Mouse (Mus musculus): ENCODE data around the gene Mbd3.

The Mbd3 gene

DNA sequence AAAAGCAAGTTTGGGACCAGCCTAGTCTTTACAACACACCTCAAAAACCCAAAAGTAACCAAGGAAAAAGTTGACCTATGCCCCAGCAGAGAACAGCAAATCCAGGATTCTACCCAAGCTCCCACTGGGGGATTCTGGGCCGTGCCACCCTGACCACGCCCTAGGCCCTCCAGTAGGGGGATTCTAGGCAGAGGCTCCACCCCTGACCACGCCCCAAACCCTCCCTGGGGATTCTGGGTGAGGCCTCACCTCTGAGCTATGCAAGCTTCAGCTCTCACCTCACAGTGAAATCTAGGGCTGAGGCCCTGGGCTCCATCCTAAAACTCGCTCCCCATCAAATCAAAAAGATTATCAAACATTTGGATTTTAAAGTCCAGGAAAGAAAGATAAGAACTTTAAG is 24.2 kb upstream of the Mbd3 start:
- no peak for DNase-seq (ENCODE audit: low read depth)

DNA sequence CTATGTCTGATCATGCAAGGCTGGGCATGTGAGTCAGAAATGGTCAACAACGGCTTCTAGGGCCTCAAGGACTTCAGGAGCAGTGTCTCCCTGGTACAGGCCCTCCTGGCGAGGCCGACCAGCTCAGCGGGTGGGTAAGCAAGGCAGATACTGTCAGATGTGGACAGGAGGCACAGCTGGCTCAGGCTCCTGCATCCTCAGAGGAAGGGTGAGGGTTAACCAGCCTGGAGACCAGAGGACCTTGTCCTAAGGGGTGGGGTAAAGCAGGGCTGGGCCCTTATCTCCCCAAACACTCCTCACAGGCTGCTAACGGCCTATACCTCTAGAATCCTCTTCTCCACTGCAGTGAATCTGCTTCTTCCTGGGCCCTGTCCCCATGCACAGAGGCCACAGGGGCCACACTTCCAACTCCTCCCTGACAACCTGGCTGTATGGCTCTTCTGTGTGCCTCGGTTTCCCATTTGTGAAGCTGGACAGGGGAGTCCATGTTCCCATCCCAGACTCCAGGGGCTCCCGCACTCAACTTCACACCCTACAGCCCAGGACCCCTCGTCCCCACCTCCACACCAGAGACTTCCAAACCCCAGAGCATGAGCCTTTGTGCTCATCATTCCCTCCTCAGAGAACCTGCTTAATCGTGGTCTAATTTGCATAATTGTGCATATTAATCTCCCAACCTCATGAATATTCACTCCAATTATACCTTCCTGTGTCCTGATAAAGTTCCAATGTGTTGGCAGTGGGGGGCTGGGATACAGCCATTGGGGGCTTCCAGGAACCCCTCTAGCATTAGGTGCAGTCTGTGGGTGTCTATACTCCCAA is 22.5 kb upstream of the Mbd3 start:
- no peak for DNase-seq (ENCODE audit: low read depth)

GRCm38 (mm10) chr10:80421208-80421607 is 21.9 kb upstream of the Mbd3 start:
- DNase-seq (ENCODE audit: low read depth), result no peak

GRCm38 (mm10) chr10:80420729-80421128 is 21.4 kb upstream of the Mbd3 start:
- DNase-seq (ENCODE audit: low read depth), result no peak

GRCm38 (mm10) chr10:80419419-80419818 is 20.1 kb upstream of the Mbd3 start:
- no peak for DNase-seq (ENCODE audit: low read depth)

DNA sequence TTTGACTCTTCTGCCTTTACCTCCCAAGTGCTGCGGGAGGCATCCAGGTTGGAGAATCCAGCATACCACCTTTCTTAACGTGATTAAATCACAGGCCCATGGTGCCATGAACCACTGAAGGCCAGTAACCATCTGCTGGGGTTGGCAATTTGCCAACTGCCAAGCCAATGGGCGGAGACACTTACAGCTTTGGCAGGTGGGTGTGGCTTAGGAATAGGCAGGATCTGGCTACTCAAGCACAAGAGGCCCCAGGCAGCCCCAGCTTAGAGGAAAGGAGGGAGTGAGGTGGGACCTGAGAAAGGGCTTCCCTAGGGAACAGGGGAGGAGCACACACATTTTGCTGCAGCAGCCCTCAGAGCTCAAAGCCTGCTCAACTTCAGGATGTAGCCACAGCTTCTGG is 19.0 kb upstream of the Mbd3 start:
- DNase-seq (ENCODE audit: low read depth), result no peak

DNA sequence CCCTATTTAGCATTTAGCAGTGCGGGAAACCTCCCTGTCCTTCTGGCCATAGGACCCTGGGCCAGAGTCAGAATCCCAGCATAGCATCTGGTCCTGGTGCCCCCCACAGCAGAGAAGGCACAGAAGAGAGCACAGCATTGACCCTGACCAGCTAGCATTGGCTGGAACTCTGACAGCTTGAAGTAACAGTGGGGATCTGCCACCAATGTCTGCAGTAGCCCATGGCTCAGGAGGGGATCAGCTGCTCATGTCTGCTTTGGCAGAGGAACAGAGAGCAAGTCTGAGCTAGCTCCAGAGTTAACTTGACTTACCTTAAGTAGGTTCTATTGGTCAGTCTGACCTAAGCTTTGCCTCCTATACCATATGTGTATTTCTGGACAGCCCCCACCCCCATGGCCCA is 18.5 kb upstream of the Mbd3 start:
- no peak for DNase-seq (ENCODE audit: low read depth)

GRCm38 (mm10) chr10:80417371-80417770 is 18.0 kb upstream of the Mbd3 start:
- DNase-seq (ENCODE audit: low read depth), result no peak

DNA sequence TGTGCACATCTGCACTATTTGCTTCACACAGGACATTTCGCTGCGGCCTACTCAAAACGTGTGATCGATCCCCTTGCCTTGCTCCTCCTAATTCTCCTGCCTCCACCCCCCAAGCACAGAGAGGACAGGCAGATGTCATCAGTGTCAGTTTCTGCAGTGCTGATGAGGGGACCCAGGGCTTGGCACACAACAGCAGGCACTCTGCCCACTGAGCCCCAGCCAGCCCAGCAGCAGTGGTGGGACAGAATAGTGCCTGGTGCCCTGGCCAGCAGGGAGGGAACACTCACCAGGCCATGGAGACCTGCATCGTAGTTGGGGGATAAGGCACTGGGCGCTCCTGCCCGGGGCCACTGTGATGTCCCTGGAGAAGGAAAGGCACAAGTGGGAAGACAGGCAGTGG is 16.2 kb upstream of the Mbd3 start:
- DNase-seq (ENCODE audit: low read depth), result no peak

- DNase-seq (ENCODE audit: low read depth), result peak; percentile 26
Measured at GRCm38 (mm10) chr10:80412656-80413541, 13.5 kb upstream of the Mbd3 start.

GRCm38 (mm10) chr10:80407924-80408323 is 8.6 kb upstream of the Mbd3 start:
- DNase-seq (ENCODE audit: low read depth), result no peak

GRCm38 (mm10) chr10:80406684-80407501 is 7.5 kb upstream of the Mbd3 start, which contains the start of gene Uqcr11:
TSS of gene Uqcr11 (minus strand) at chr10:80406830.
- DNase-seq (ENCODE audit: low read depth), result peak; percentile 82

GRCm38 (mm10) chr10:80405481-80406173 is 6.3 kb upstream of the Mbd3 start:
- DNase-seq (ENCODE audit: low read depth), result no peak

DNA sequence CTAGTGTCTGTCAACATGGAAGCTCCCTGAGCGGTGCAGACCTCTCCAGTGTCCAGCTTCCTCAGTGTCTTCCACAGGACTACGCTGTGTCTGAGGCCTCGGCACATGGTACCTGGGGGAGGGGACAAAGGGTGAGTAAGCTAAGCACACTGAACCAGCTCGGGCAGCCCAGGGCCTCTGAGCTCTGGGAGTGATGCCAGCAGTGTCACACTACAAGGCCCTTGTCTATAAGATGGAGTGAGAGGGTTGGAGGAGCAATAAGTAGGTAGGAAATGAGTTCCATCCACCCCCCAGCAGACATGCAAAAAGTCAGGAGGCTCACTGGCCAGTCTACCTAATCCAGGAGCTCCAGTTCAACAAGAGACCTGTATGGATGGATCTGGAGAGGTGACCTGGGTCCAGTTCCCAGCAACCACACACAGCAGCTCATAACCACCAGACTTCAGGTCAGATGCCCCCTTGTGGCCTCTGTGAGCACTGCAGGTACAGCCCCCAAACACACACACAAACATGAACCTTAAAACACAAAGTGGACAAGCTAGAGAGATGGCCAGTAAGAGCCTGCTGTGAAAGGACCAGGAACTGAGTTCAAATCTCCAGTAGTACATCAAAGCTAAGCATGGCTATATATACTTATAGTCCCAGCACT is 3.8 kb upstream of the Mbd3 start:
- DNase-seq (ENCODE audit: low read depth), result no peak

DNA sequence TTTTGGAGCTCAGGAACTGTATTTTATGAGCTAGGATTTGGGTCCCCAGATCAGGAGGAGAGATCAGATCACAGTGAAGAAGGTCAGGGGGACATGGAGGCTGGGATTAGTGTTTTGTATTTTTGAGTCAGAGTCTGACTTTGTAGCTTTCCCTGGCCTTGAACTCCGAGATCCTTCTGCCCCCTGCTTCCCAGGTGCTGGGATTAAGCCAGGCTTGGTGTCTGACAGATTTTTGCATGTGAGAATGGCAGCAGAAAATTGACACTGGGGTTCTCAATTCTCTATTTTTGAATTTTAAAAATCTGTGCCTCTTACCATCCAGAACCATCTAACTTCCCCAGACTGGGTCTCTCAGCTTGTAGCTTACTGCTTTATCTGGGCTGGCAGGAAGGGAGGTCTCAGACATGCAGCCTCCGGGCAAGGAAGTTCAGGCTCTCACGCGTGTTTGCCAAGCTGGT is 1.4 kb upstream of the Mbd3 start:
- no peak for DNase-seq (ENCODE audit: low read depth)

GRCm38 (mm10) chr10:80399973-80400703 is 788 bp upstream of the Mbd3 start:
- no peak for DNase-seq (ENCODE audit: low read depth)

GRCm38 (mm10) chr10:80398719-80399190 is 595 bp downstream of the Mbd3 start:
- DNase-seq (ENCODE audit: low read depth), result peak; percentile 97

- no peak for DNase-seq (ENCODE audit: low read depth)
Measured at GRCm38 (mm10) chr10:80398174-80398535, 1.2 kb downstream of the Mbd3 start.

GRCm38 (mm10) chr10:80397524-80398173 is 1.7 kb downstream of the Mbd3 start:
- no peak for DNase-seq (ENCODE audit: low read depth)
